Mouse (Mus musculus) left cerebral cortex, adult 9 months (tissue): ENCODE data around the gene Fryl.

Experiments
- DNase-seq, 2 experiments: peaks; one replicate each; pipeline ENCODE4 v3.0.0; 2022; ENCODE audit warnings: low spot score in 2 of 2

Fryl gene

DNA sequence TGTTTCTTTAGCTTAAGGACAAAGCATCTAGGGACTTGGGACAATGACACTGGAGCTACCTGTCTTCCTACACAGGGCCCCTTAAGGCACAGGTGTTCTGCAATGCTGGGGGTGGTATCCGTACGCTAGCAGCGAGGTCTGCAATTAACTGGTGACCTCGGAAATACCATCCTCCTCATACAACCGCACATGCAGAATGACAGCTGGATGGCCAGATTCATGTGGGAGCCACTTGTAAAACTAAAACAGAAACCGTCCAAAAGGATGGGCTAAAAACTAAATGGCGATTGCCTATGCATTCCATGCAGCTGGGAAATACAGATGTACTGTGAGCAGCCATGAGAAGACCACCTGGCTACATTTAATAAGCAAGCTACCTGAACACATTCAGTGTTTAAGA is 34.6 kb downstream of the Fryl start:
- DNase-seq, result no peak

GRCm38 (mm10) chr5:73219716-73220115 is 36.7 kb downstream of the Fryl start:
- no peak for DNase-seq

GRCm38 (mm10) chr5:73218065-73218464 is 38.4 kb downstream of the Fryl start:
- DNase-seq, result no peak

DNA sequence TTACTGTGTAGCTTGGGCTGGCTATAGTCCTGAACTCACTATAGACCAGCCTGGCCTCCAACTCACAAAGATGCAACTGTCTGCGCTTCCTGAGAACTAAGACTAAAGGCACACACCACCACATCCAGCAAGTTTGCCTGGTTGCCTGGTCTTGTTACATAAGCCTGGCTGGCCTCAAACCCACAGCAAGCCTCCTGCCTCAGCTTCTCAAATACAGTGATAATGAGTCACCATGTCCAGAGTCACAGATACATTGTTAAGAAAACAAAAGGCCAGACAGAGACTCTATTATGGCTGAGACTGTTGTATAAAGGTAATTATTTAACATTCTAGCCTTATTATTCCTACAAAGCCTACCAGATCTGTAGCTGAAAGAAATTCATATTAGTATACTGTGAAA is 39.3 kb downstream of the Fryl start:
- no peak for DNase-seq

GRCm38 (mm10) chr5:73216014-73216413 is 40.4 kb downstream of the Fryl start:
- DNase-seq, result no peak

DNA sequence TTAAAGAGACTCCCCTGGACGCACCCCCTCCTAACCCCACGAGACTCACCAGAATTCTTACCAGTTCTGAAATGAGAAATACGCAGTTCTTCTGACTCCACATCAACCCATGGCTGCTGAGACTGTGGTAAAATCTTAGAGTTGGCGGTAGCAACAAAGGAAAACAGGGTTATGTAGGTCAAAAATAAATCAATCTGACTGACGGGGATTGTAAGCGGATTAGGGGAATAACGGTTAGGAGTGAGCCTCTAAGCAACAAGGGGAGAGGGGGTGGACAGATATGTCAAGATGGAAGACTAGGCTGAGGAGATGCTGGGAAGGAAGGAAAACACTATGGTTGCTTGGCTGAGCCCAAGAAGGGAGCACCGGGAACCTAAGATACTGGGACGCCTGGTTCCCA is 44.0 kb downstream of the Fryl start:
- no peak for DNase-seq

- no peak for DNase-seq
Observed at GRCm38 (mm10) chr5:73211961-73212360, 44.5 kb downstream of the Fryl start.

GRCm38 (mm10) chr5:73210971-73211315 is 45.5 kb downstream of the Fryl start:
- DNase-seq, result no peak

- DNase-seq, result no peak
Observed at GRCm38 (mm10) chr5:73210127-73210970, 46.1 kb downstream of the Fryl start.

DNA sequence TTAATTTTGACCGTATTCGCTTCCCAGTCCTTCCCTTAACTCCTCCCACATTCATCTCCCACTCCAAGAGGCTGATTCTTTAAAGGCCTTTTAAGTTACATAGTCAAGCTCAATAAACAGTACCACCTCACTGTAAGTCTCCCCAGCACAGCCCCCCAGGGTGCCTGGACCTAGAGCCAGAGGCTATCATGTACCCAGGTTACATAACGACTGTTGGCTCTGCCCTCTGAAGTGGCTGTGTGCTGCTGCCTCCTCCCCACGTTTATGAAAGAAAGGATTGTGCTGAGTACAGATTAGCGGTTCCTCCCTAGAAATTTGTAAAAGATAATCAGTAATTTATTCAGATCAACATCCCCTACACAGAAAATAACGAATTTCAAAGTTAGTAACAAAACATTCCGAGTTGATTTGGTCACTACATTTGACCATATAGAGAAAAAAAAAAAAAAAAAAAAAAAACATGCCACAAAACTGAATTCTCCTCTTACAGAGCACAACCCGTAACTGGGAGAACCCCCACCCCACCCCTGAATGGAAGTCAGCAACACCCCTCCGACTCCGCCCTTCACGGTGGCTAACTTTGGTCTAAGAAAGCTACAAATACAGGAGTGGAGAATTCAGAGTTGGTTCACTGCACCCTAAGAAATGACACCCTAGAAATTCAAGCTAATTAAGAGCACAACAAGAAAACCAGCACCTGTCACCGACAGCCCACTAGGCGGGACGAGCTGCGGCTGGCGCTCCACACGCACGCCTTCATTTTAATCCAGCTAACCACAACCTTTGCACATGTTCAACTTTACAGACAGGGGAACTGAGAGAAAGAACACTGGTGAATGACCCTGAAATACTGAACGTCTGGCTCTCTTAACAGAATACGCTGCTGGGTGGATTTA is 47.0 kb downstream of the Fryl start:
- DNase-seq, result no peak

DNA sequence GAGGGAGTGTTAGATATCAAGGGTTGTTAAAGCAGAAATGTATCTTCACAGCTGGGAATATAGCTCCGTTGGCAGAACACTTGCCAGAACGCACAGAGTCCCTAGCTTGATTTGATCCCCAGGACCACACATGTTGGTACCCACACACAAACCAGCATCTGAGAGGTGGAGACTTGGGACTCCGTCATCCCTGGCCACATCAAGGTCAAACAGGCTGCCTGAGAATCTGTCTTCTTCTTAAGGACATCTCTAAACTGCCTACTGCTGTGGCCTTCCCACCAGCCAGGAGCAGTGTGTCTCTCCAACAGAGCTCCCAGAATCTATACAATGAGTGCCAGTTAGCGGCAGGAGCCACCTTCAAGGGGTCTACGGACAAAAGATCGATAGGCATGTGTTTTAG is 47.8 kb downstream of the Fryl start:
- no peak for DNase-seq

GRCm38 (mm10) chr5:73206722-73207121 is 49.7 kb downstream of the Fryl start:
- DNase-seq, result no peak

GRCm38 (mm10) chr5:73205996-73206629 is 50.3 kb downstream of the Fryl start:
- peak in 1 of 2 experiments; percentile 22 for DNase-seq

DNA sequence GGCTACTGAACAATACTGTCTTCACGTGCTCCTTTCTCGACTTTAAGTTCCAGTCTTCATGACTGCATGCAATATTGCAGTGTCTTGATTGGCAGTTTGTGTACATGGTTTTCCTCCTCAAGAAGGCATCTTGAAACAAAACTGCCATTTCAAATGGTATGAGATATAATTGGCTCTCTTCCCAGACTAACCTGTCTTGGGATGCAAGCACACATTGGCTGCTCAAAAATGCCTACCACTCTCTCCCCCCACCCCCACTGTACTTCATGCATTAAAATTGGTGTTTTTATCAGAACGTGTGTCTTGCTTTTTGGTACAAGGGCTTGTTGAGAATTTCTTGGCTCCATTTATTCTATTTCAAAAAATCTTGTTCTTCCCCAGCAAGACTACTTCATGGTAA is 51.4 kb downstream of the Fryl start:
- DNase-seq, result no peak

DNA sequence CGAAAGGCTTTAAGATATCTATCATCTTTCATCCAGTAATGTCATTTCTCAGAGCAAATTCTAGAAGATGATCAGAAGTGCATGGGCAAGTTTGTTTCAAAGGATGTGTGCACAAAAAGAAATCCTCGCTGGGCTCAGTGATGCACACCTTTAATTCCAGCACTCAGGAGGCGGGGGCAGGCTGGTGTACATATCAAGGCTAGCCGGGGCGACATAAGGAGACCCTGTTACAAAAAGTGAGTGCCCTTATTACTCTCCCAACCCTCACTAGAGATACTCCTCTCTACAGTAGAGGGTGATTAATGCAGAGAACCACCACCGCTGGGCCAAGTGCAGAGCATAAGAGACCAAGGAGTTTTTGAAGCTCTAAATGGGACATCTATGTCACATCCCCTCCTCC is 53.9 kb downstream of the Fryl start:
- DNase-seq, result no peak

GRCm38 (mm10) chr5:73202077-73202476 is 54.3 kb downstream of the Fryl start:
- DNase-seq, result no peak

DNA sequence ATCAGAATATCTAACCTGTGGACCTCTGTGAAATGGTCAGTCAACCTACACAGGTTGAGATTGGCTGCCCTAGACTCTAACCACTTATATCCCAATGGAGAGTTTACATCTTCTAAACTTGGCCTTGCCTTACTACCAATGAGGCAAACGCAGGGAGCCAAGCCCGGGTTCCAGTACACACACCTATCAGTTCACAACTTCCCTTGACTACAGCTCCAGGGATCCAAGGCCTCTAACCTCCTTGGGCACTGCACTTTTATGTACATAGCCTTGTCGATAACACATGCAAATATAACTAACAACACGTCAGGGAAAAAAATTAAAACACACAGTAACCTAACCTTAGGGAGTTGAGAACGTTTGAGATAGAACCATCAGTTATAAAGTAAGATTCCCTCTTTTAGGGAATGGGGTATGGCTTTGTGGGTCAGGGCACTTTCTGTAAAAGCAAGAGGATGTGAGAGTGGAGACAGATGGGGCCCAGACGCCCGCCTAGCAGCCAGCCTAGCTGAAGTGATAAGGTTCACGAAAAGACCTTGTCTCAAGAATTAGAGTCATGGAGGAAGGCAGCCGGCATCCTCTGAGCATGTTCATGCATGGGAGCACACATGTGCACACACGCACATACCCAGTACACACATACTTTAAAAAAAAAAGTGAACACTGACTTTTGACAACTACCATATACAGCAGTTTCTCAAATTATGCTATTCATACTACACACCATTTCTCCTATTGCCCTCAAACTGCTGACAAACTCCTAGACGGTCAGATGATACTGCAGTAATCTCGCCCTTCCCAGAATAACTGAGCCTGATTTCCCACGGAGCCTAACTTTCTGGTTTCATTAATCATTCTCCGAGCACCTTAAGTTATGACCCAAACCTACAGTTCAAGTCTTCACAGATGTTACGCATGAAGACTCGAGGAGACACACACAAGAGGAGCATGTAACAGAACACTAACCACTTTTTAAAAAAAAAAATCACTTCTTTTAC is 55.7 kb downstream of the Fryl start:
- DNase-seq, result no peak

GRCm38 (mm10) chr5:73199586-73199985 is 56.8 kb downstream of the Fryl start:
- DNase-seq, result no peak

DNA sequence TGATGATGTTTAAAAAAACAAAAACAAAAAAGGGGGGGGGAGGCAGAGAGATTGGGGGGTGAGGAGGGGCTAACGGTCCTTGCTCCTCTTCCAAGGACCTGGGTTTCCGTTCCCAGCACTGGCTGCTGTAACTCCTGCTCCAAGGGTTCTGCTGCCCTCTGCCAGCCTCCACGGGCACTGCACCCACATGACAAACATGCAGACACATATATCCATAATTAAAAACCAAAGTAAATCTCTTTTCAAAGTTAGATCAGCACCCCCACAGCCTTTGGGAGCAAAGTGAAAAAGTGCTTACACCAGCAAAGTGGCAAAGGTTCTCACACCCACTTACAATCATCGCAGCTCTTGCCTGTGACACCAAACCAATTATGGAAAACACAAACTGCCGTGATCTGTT is 57.7 kb downstream of the Fryl start:
- DNase-seq, result no peak

DNA sequence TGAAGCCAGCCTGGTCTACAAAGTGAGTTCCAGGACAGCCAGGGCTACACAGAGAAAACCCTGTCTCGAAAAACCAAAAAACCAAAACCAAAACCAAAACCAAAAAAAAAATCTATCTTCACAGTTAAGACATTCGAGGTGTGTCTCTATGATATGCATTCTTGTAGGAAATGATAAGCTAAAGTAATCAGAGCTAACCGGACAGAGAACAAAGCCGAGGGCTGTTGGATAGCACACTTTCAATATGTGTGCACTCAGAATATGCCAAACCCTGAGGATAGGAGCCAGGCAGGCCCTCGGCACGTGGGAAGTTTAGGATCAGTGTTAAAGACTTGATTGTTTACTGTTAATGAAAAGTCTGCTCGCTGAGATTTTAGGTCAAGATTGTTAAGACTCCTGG is 58.6 kb downstream of the Fryl start:
- no peak for DNase-seq

- DNase-seq, result no peak
Observed at GRCm38 (mm10) chr5:73194740-73195139, 61.7 kb downstream of the Fryl start.
